Comparison of ENCODE assay signal across 9 mouse cellular contexts in the genomic region with DNA sequence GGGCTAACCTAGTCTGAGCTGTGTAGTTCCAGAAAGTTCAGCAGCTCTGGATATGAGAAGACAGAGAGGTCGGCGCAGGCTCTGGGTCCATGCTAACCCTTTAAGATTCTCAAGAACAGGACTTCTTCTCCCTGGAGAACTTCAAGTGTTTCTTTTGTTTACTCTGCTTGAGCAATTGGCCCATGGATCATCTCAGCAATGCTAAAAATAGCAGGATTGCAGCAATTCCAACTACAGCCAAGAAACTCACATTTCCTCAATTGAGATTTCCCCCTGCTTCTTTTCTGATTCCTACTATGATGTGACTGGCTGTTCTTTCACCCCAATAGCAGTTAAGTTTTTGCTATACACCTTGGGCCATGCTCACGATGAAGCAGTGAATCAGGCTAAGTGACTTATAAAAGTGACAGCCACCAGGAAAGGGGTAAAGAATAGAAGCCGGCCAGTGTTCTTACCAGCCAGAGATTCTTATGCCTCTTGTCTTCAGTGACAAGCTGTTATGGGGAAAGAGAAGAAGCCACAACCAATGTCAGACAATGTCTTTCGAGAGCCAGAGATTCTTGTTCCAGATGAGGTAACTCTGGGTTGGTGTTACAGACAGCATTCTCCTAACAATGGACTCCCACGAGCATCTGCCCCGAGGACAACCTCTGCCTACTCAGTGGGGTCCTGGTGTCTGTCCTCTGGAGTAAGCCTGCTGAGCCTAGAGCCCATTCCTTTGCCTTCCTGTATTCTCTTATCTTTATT. TPM values are rescaled to one million over a fixed set of nuclear protein-coding genes. Genes with fewer than 3 reads are reported as not detected.
A peak's percentile ranks its signal among the peaks of the same experiment; 100 is the strongest.
DNase-seq lines count a peak whose midpoint lies in the region; ATAC-seq and TF ChIP-seq lines count a peak whose summit lies in the region.
"Had no signal": no experiment of that assay in that cellular context is flagged by ENCODE, and none has a peak within 500 bp of the region (broad histone marks: within the 10 kb centered on the region; RNA-seq: fewer than 3 reads in every experiment).

No protein-coding gene starts in this region.

- H3K4me1 ChIP-seq in lung, embryonic 14.5 days (ENCODE audit: insufficient read depth) = peaks cover 11% of the 10 kb centered on the region
- H3K4me1 ChIP-seq: midbrain, embryonic 12.5 days had no signal

- H3K4me2 ChIP-seq in lung, embryonic 14.5 days = no peak overlapping the region
- H3K4me2 ChIP-seq: midbrain, embryonic 12.5 days had no signal

- peak; percentile 67 for DNase-seq in gastrocnemius, adult 18-20 months (ENCODE audit: low spot score)
- DNase-seq in gastrocnemius, postnatal 36 days = no peak
- peak; percentile 56 for DNase-seq in 3T3-L1 (ENCODE audit: low read depth, low spot score)
- DNase-seq in lung, embryonic 14.5 days = peak; percentile 79
- no peak for DNase-seq in frontal cortex, postnatal 25 days (ENCODE audit: low spot score in 2 of 2)
- no peak for DNase-seq in cerebellum, adult 18-20 months
- DNase-seq in retina, embryonic 14.5 days (ENCODE audit: low spot score) = no peak

- 65% methylated on average over 7 of the region's 7 CpGs for WGBS in lung, embryonic 14.5 days

- H3K27ac ChIP-seq in lung, embryonic 14.5 days (ENCODE audit: low read depth) = peak overlapping the region; percentile 44
- H3K27ac ChIP-seq: midbrain, embryonic 12.5 days had no signal

- H3K4me3 ChIP-seq in lung, embryonic 14.5 days (ENCODE audit: low read depth, low read length) = no peak overlapping the region
- H3K4me3 ChIP-seq: midbrain, embryonic 12.5 days had no signal

- TF ChIP-seq CTCF in lung, embryonic 14.5 days (IDR thresholded peaks at IDR 0.05; ENCODE audit: low read depth) = no peak

- no peaks in the 10 kb centered on the region for H3K27me3 ChIP-seq in lung, embryonic 14.5 days (ENCODE audit: insufficient read depth, low read length)
- H3K27me3 ChIP-seq: midbrain, embryonic 12.5 days had no signal

- intact Hi-C loops in gastrocnemius, postnatal 36 days (cut with DNase I) = no loop called here

- no peaks in the 10 kb centered on the region for H3K9me3 ChIP-seq in lung, embryonic 14.5 days (ENCODE audit: low read depth, low read length)
- H3K9me3 ChIP-seq: midbrain, embryonic 12.5 days had no signal

- H3K36me3 ChIP-seq in lung, embryonic 14.5 days (ENCODE audit: insufficient read depth) = peaks cover 27% of the 10 kb centered on the region; the same call in 1 of the 2 replicates

- no peak overlapping the region for H3K9ac ChIP-seq in lung, embryonic 14.5 days
- H3K9ac ChIP-seq: midbrain, embryonic 12.5 days had no signal

- peak; percentile 66 for ATAC-seq in granulocyte monocyte progenitor cell, adult 5-6 weeks (replicated peaks; ENCODE audit: poor library complexity, severe bottlenecking)
- ATAC-seq in lung, embryonic 14.5 days (ENCODE audit: insufficient read depth) = peak; percentile 15; the same call in 1 of the 2 replicates

RNA-seq across cellular contexts. Expression of a gene that starts 33.2 kb away (rescaled TPM):
- 1 to 10 TPM; 1.8 to 2.3 TPM for total RNA-seq in gastrocnemius, adult 18-20 months (2021)
- total RNA-seq in gastrocnemius, postnatal 36 days (2021) = 1 to 10 TPM in 1 of 2 experiments, under 1 TPM in 1; 0.99 to 1.4 TPM
- total RNA-seq in granulocyte monocyte progenitor cell, adult 5-6 weeks (2014; fragmentation: Nextera tagmentation) = 0.26 TPM in 1 of 2 replicates, not detected in the other
- not detected in 2 replicates for total RNA-seq in granulocyte monocyte progenitor cell, adult 5-6 weeks (2017)
- polyA plus RNA-seq in lung, embryonic 14.5 days (2014; fragmentation: Nextera tagmentation; extraction: Ambion mirVana) = 5.8 and 5.9 TPM in 2 replicates

Comparison
In these comparisons a context has a peak if more than half of its experiments do, and no peak if none do; other contexts are left out.
1. DNase-seq: peak in gastrocnemius, adult 18-20 months (single experiment), 3T3-L1 (single experiment) and lung, embryonic 14.5 days (single experiment); none in gastrocnemius, postnatal 36 days (0 of 2), frontal cortex, postnatal 25 days (0 of 2), cerebellum, adult 18-20 months (0 of 2) and retina, embryonic 14.5 days (single experiment).